Comparison of ENCODE assay signal across 24 mouse cellular contexts in the genomic region with DNA sequence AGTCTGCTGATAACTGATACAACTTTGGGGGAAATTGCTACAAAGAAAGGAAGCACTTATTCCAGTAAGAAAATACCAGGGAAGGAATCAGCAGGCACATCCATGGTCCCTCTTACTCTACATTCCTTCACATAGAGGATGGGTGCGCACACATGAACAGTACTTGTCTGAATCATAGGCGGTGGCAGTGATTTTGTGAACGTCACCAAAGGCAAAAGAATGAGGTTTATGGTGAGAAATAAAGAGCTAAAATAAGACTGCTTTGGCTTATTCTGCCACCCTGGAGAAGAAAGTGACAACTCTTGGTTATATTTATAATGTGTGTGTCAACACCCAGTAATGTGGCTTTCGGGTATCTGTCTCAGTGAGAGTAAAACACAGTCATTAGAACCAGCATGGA.
"Had no signal": no experiment of that assay in that cellular context is flagged by ENCODE, and none has a peak within 500 bp of the region (broad histone marks: within the 10 kb centered on the region; RNA-seq: fewer than 3 reads in every experiment).

No protein-coding gene starts in this region.

- H3K4me2 ChIP-seq: heart, embryonic 12.5 days; hindbrain, embryonic 13.5 days; hindbrain, embryonic 15.5 days; kidney, embryonic 15.5 days; limb, embryonic 13.5 days; limb, embryonic 15.5 days; liver, embryonic 12.5 days had no signal

- H3K27me3 ChIP-seq: heart, embryonic 12.5 days; hindbrain, embryonic 13.5 days; hindbrain, embryonic 15.5 days; kidney, embryonic 15.5 days; limb, embryonic 13.5 days; limb, embryonic 15.5 days; liver, embryonic 12.5 days had no signal

- DNase-seq: gastrocnemius, postnatal 14 days; gastrocnemius, postnatal 36 days; heart, adult 18-20 months; heart, postnatal 10 days; kidney, adult 11 months; kidney, adult 2 months; kidney, adult 9 months; kidney, postnatal 14 days; kidney, postnatal 36 days; layer of hippocampus, adult 9-11 months; layer of hippocampus, postnatal 36 days; left cerebral cortex, postnatal 4 days had no signal

- H3K9me3 ChIP-seq: heart, embryonic 10.5 days; heart, embryonic 12.5 days; hindbrain, embryonic 13.5 days; hindbrain, embryonic 15.5 days; kidney, embryonic 15.5 days; limb, embryonic 13.5 days; limb, embryonic 15.5 days; liver, embryonic 12.5 days had no signal

- H3K4me1 ChIP-seq: heart, embryonic 10.5 days; heart, embryonic 12.5 days; hindbrain, embryonic 13.5 days; hindbrain, embryonic 15.5 days; kidney, embryonic 15.5 days; liver, embryonic 12.5 days had no signal

- ATAC-seq: hindbrain, postnatal 0 days; intestine, embryonic 16.5 days; liver, embryonic 12.5 days had no signal

- H3K36me3 ChIP-seq: heart, embryonic 10.5 days; heart, embryonic 12.5 days; hindbrain, embryonic 13.5 days; hindbrain, embryonic 15.5 days; kidney, embryonic 15.5 days; limb, embryonic 13.5 days; limb, embryonic 15.5 days; liver, embryonic 12.5 days had no signal

- H3K27ac ChIP-seq: heart, embryonic 10.5 days; hindbrain, embryonic 13.5 days; hindbrain, embryonic 15.5 days; hindbrain, postnatal 0 days; kidney, embryonic 15.5 days; kidney, postnatal 0 days; limb, embryonic 13.5 days; limb, embryonic 15.5 days; liver, embryonic 12.5 days; liver, embryonic 14.5 days had no signal

- H3K4me3 ChIP-seq: heart, embryonic 10.5 days; heart, embryonic 12.5 days; hindbrain, embryonic 13.5 days; hindbrain, embryonic 15.5 days; kidney, embryonic 15.5 days; limb, embryonic 13.5 days; limb, embryonic 15.5 days; liver, embryonic 12.5 days had no signal

- H3K9ac ChIP-seq: heart, embryonic 12.5 days; hindbrain, embryonic 13.5 days; hindbrain, embryonic 15.5 days; kidney, embryonic 15.5 days; limb, embryonic 13.5 days; limb, embryonic 15.5 days; liver, embryonic 12.5 days; liver, embryonic 14.5 days had no signal
